Mouse (Mus musculus): ENCODE results near the gene Wdr74.

Wdr74 gene

GRCm38 (mm10) chr19:8735389-8736159, at the start of gene Wdr74:
Gene Wdr74 (plus strand): TSS chr19:8735827.
- DNase-seq, result peak; percentile 96 to 97

- DNase-seq, result no peak
These were observed 43.6 kb upstream of the Wdr74 start for GRCm38 (mm10) chr19:8691871-8692539.

- no peak for DNase-seq
These were observed 42.9 kb upstream of the Wdr74 start for GRCm38 (mm10) chr19:8692740-8693139.

GRCm38 (mm10) chr19:8695330-8695729, 40.3 kb upstream of the Wdr74 start:
- DNase-seq, result peak; percentile 56 to 67

GRCm38 (mm10) chr19:8699652-8700051, 36.0 kb upstream of the Wdr74 start:
- DNase-seq, result no peak

- peak; percentile 51 to 62 for DNase-seq
These were observed 33.2 kb upstream of the Wdr74 start for GRCm38 (mm10) chr19:8702458-8702857.

GRCm38 (mm10) chr19:8703571-8703970, 32.1 kb upstream of the Wdr74 start:
- DNase-seq, result no peak

GRCm38 (mm10) chr19:8705026-8705708, 30.5 kb upstream of the Wdr74 start:
- DNase-seq, result no peak

- no peak for DNase-seq
These were observed 29.4 kb upstream of the Wdr74 start for GRCm38 (mm10) chr19:8706132-8706667.

GRCm38 (mm10) chr19:8706930-8707329, 28.7 kb upstream of the Wdr74 start:
- DNase-seq, result no peak

GRCm38 (mm10) chr19:8708954-8709353, 26.7 kb upstream of the Wdr74 start:
- no peak for DNase-seq

- DNase-seq, result no peak
These were observed 25.6 kb upstream of the Wdr74 start for GRCm38 (mm10) chr19:8710057-8710456.

- DNase-seq, result no peak
These were observed 24.1 kb upstream of the Wdr74 start for GRCm38 (mm10) chr19:8711506-8711905.

- DNase-seq, result no peak
These were observed 23.4 kb upstream of the Wdr74 start for GRCm38 (mm10) chr19:8711949-8712869.

GRCm38 (mm10) chr19:8712870-8713305, 22.7 kb upstream of the Wdr74 start:
- peak; percentile 85 to 90 for DNase-seq

GRCm38 (mm10) chr19:8713306-8713996, 22.2 kb upstream of the Wdr74 start:
- peak; percentile 95 to 97 for DNase-seq

- DNase-seq, result no peak
These were observed 21.5 kb upstream of the Wdr74 start for GRCm38 (mm10) chr19:8713997-8714652.

GRCm38 (mm10) chr19:8714653-8715481, 20.8 kb upstream of the Wdr74 start:
- DNase-seq, result no peak

- DNase-seq, result no peak
These were observed 19.5 kb upstream of the Wdr74 start for GRCm38 (mm10) chr19:8715868-8716766.
